Mouse (Mus musculus): ENCODE measurements at regions not wholly inside any gene's neighbourhood (a gene's known extent, or its start where the extent isn't known, plus 50 kb on each side); places are given as distances from the start of the nearest gene placed in this dataset.
A peak's percentile ranks its signal among the peaks of the same experiment; 100 is the strongest.

GRCm38 (mm10) chr2:172735621-172736020, 186.2 kb downstream of the Tfap2c start:
- Histone ChIP-seq H3K4me1 (ENCODE audit: insufficient read depth, low read length) (no peaks in the 10 kb centered on the region), H3K27ac (no peak overlapping the region), H3K4me3 (ENCODE audit: low read length) (no peak overlapping the region), H3K9me3 (ENCODE audit: low read length) (no peaks in the 10 kb centered on the region), H3K9ac (replicated peaks; ENCODE audit: low read length) (no peak overlapping the region), H3K27me3 (ENCODE audit: insufficient read depth, low read length) (peaks cover 85% of the 10 kb centered on the region), H3K4me2 (ENCODE audit: low read depth, low read length) (no peak overlapping the region), H3K36me3 (ENCODE audit: insufficient read depth, low read length) (no peaks in the 10 kb centered on the region)
- 28% methylated on average over 6 of the region's 6 CpGs for WGBS
- ATAC-seq = no peak
- no peak for DNase-seq (ENCODE audit: low spot score)
- no peak for TF ChIP-seq CTCF (IDR thresholded peaks at IDR 0.05; ENCODE audit: low read depth)

GRCm38 (mm10) chr2:172739041-172739491, 189.7 kb downstream of the Tfap2c start:
- DNase-seq (ENCODE audit: low spot score) = no peak
- H3K27me3 ChIP-seq (ENCODE audit: insufficient read depth, low read length) = peaks cover 66% of the 10 kb centered on the region
- H3K4me1 ChIP-seq (ENCODE audit: insufficient read depth, low read length) = no peaks in the 10 kb centered on the region
- H3K4me3 ChIP-seq (ENCODE audit: low read length) = no peak overlapping the region
- H3K27ac ChIP-seq = no peak overlapping the region
- H3K4me2 ChIP-seq (ENCODE audit: low read depth, low read length) = no peak overlapping the region
- no peaks in the 10 kb centered on the region for H3K36me3 ChIP-seq (ENCODE audit: insufficient read depth, low read length)
- WGBS = 7% methylated on average over 11 of the region's 11 CpGs
- TF ChIP-seq CTCF (IDR thresholded peaks at IDR 0.05; ENCODE audit: low read depth) = no peak
- no peaks in the 10 kb centered on the region for H3K9me3 ChIP-seq (ENCODE audit: low read length)
- no peak overlapping the region for H3K9ac ChIP-seq (replicated peaks; ENCODE audit: low read length)
- no peak for ATAC-seq

GRCm38 (mm10) chr2:172739529-172739928, 190.1 kb downstream of the Tfap2c start:
- H3K9me3 ChIP-seq (ENCODE audit: low read length) = no peaks in the 10 kb centered on the region
- no peaks in the 10 kb centered on the region for H3K4me1 ChIP-seq (ENCODE audit: insufficient read depth, low read length)
- WGBS = 12% methylated on average over 19 of the region's 19 CpGs
- no peak overlapping the region for H3K27ac ChIP-seq
- ATAC-seq (no peak), DNase-seq (ENCODE audit: low spot score) (no peak)
- H3K36me3 ChIP-seq (ENCODE audit: insufficient read depth, low read length) = no peaks in the 10 kb centered on the region
- no peak overlapping the region for H3K9ac ChIP-seq (replicated peaks; ENCODE audit: low read length)
- peaks cover 61% of the 10 kb centered on the region for H3K27me3 ChIP-seq (ENCODE audit: insufficient read depth, low read length)
- H3K4me3 ChIP-seq (ENCODE audit: low read length) = no peak overlapping the region
- TF ChIP-seq CTCF (IDR thresholded peaks at IDR 0.05; ENCODE audit: low read depth) = no peak
- H3K4me2 ChIP-seq (ENCODE audit: low read depth, low read length) = no peak overlapping the region

- TF ChIP-seq CTCF (IDR thresholded peaks at IDR 0.05; ENCODE audit: low read depth) = no peak
- DNase-seq (ENCODE audit: low spot score) (no peak), ATAC-seq (no peak)
- Histone ChIP-seq H3K27me3 (ENCODE audit: insufficient read depth, low read length) (peaks cover 35% of the 10 kb centered on the region), H3K4me1 (ENCODE audit: insufficient read depth, low read length) (no peaks in the 10 kb centered on the region), H3K4me2 (ENCODE audit: low read depth, low read length) (no peak overlapping the region), H3K27ac (no peak overlapping the region), H3K9ac (replicated peaks; ENCODE audit: low read length) (no peak overlapping the region), H3K9me3 (ENCODE audit: low read length) (no peaks in the 10 kb centered on the region), H3K36me3 (ENCODE audit: insufficient read depth, low read length) (no peaks in the 10 kb centered on the region), H3K4me3 (ENCODE audit: low read length) (no peak overlapping the region)
- 79% methylated on average over 11 of the region's 11 CpGs for WGBS
Observed at GRCm38 (mm10) chr2:172751364-172751763, 188.8 kb downstream of the Bmp7 start.

GRCm38 (mm10) chr2:172755686-172756471, 184.2 kb downstream of the Bmp7 start:
- no peak for DNase-seq (ENCODE audit: low spot score)
- H3K4me1 ChIP-seq (ENCODE audit: insufficient read depth, low read length) = no peaks in the 10 kb centered on the region
- no peak for TF ChIP-seq CTCF (IDR thresholded peaks at IDR 0.05; ENCODE audit: low read depth)

GRCm38 (mm10) chr2:172756472-172756860, 183.7 kb downstream of the Bmp7 start:
- Histone ChIP-seq H3K4me1 (ENCODE audit: insufficient read depth, low read length) (no peaks in the 10 kb centered on the region), H3K9ac (replicated peaks; ENCODE audit: low read length) (no peak overlapping the region), H3K27ac (no peak overlapping the region), H3K4me2 (ENCODE audit: low read depth, low read length) (no peak overlapping the region), H3K9me3 (ENCODE audit: low read length) (no peaks in the 10 kb centered on the region), H3K27me3 (ENCODE audit: insufficient read depth, low read length) (peaks cover 62% of the 10 kb centered on the region), H3K4me3 (ENCODE audit: low read length) (no peak overlapping the region), H3K36me3 (ENCODE audit: insufficient read depth, low read length) (no peaks in the 10 kb centered on the region)
- DNase-seq (ENCODE audit: low spot score) (peak; percentile 65), ATAC-seq (peak; percentile 44; the same call in 1 of the 2 replicates)
- WGBS = 4% methylated on average over 8 of the region's 8 CpGs
- no peak for TF ChIP-seq CTCF (IDR thresholded peaks at IDR 0.05; ENCODE audit: low read depth)

More at GRCm38 (mm10) chr2:172755686-172756471, 184.2 kb downstream of the Bmp7 start:
- peak; percentile 8; the same call in 1 of the 2 replicates for ATAC-seq
- H3K4me3 ChIP-seq (ENCODE audit: low read length) = no peak overlapping the region
- H3K4me2 ChIP-seq (ENCODE audit: low read depth, low read length) = no peak overlapping the region
- no peaks in the 10 kb centered on the region for H3K9me3 ChIP-seq (ENCODE audit: low read length)
- H3K9ac ChIP-seq (replicated peaks; ENCODE audit: low read length) = no peak overlapping the region
- 56% methylated on average over 15 of the region's 15 CpGs for WGBS
- no peaks in the 10 kb centered on the region for H3K36me3 ChIP-seq (ENCODE audit: insufficient read depth, low read length)
- peaks cover 64% of the 10 kb centered on the region for H3K27me3 ChIP-seq (ENCODE audit: insufficient read depth, low read length)
- H3K27ac ChIP-seq = no peak overlapping the region

- H3K9me3 ChIP-seq (ENCODE audit: low read length) = no peaks in the 10 kb centered on the region
- peaks cover 54% of the 10 kb centered on the region for H3K27me3 ChIP-seq (ENCODE audit: insufficient read depth, low read length)
- no peak overlapping the region for H3K27ac ChIP-seq
- H3K36me3 ChIP-seq (ENCODE audit: insufficient read depth, low read length) = no peaks in the 10 kb centered on the region
- no peak overlapping the region for H3K4me2 ChIP-seq (ENCODE audit: low read depth, low read length)
- no peak overlapping the region for H3K4me3 ChIP-seq (ENCODE audit: low read length)
- peak; percentile 89 for TF ChIP-seq CTCF (IDR thresholded peaks at IDR 0.05; ENCODE audit: low read depth)
- H3K4me1 ChIP-seq (ENCODE audit: insufficient read depth, low read length) = no peaks in the 10 kb centered on the region
- 17% methylated on average over 9 of the region's 9 CpGs for WGBS
- peak; percentile 71 for DNase-seq (ENCODE audit: low spot score)
- H3K9ac ChIP-seq (replicated peaks; ENCODE audit: low read length) = no peak overlapping the region
- 0 out of 2 replicates have a peak, but pooled peaks have one; percentile 64 for ATAC-seq
Observed at GRCm38 (mm10) chr2:172758497-172758896, 181.6 kb downstream of the Bmp7 start.

Data from hindbrain, postnatal 0 days (tissue).